Mouse (Mus musculus): ENCODE measurements around the gene Fbxo36. TPM values are rescaled to one million over a fixed set of nuclear protein-coding genes. Genes with fewer than 3 reads are reported as not detected.

Gene Fbxo36
- total RNA-seq, 2 experiments from 2014 or later: 3.8 TPM

DNA sequence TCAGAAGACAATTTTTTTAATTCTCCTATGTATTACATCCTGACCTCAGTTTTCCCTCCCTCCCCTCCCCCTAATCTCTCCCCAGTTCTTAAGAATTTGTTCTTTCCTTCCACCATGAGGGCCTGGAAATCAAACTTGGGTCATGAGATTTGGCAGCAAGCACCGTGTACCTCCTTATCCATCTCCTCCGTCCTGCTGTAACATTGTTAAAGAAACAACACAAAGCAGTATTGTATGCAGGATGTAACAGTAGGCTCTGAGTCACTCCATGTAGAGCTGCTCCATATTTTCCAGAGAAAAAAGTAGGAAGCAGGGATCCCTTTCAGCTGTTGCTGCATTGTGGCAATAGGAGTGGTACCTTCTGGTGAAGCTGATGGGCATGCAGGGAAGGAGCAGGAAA is 16.1 kb downstream of the Fbxo36 start:
- DNase-seq (ENCODE audit: low spot score in 2 of 2): no peak

DNA sequence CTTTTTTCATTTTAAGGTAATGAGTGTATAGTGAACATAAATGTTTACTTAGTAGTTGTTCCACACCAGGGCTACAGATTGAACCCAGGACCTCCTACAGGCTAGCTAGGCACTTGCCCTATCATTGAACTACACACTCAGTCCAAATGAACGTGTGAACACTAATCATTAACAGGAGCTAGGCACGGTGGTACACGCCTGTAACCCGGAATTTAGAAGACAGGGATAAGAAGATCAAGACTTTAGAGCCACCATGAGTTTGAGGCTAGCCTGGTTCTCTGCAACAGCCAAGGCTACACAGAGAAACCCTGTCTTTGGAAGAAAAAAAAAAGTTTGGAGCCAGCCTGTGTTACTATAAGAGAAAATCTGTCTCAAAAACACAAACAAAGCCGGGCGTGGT is 20.0 kb downstream of the Fbxo36 start:
- DNase-seq (ENCODE audit: low spot score in 2 of 2): no peak

DNA sequence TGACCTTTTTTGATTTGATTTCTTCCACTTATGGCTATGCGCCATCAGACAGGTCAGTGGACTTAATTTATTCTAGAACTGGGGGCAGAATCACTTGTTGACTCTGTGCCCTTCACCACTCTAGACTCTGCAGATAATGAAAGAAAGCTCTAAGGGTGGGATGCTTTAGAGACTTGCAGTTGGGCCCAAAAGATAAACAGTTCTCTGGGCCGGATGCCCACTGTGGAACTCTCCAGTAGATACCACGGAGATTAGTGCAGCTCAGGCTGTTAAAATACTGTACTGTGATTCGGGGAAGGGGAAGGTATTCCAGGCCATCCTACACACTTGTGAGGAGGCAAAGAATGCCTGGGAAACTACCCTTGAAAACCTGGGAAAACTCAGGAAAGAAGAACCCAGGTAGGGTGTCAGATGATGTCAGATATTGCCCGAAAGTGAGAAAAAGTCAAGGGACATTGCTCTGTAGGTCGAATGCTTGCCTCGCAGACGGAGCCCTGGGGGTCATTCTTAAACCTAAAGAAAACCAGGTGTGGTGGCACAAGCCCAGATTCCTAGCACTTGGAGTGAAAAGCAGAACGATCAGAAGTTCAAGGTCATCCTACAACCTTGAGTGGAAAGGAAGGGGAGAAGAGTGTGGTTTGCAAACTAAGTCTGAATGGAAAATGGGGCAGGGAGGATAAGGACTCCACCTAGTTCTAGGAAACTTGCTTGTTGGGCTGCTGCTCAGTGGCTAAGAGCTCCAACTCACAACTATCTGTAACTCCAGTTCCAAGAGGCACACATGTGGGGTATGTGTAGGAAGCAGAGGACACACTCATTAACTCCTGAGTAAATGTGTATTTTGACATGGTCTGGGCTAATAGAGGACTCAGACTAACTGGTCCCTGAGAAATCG is 21.0 kb downstream of the Fbxo36 start:
- DNase-seq (ENCODE audit: low spot score in 2 of 2): no peak

DNA sequence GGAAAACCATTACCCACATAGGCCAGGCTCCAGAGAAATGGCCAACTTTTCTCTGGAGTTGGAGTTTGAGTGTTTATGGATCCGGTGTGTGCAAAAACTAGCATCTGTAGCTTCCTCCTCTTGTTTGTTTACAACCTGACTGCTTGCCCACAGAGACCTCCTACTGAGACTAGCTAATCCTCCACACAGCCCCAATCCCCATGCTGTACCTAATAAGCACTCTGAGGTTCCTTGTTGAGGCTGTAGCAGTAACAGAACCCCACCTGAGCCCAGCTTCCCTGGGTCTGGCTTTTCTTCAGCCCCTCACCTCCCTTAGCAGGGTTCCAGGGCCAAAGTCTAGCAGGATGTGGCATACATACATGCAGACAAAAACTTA is 21.6 kb downstream of the Fbxo36 start:
- DNase-seq (ENCODE audit: low spot score in 2 of 2): no peak

DNA sequence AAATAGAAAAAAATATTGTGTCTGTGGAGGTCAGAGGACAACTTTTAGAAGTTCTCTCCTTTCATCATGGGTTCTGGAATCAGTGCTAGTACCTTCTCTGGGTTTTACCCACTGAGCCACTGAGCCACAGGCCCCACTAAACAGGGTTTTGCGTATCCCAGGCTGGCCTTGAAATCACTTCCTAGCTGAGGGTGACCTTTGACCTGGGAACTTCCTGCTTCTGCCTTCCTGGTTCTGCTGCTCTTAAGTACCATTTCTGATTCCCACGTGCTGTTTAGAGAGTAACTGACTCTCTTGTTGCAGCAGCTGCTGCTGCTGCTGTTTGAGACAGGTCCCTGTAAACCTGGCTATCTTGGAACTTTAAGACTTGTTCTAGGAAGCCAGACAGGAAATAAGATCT is 25.0 kb downstream of the Fbxo36 start:
- no peak for DNase-seq (ENCODE audit: low spot score in 2 of 2)

DNA sequence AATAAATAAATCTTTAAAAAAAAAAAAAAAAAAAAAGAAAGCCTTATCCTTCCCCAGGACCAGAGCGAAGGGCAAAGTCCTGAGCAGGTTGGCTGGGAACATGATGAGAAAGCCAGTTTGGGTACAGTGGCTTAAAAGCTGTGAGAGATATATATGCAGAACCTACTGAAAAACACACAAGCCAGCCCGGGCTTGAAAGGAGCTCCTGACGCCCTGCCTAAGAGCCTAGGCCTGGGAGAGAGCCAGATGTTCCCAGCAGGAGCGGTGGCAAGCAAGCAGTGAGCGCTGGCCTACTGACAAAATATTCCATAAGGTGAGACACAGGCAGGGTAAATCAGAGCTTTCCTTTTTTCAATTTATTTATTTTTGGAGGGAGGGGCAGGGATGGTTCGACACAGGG is 26.6 kb downstream of the Fbxo36 start:
- no peak for DNase-seq (ENCODE audit: low spot score in 2 of 2)

DNA sequence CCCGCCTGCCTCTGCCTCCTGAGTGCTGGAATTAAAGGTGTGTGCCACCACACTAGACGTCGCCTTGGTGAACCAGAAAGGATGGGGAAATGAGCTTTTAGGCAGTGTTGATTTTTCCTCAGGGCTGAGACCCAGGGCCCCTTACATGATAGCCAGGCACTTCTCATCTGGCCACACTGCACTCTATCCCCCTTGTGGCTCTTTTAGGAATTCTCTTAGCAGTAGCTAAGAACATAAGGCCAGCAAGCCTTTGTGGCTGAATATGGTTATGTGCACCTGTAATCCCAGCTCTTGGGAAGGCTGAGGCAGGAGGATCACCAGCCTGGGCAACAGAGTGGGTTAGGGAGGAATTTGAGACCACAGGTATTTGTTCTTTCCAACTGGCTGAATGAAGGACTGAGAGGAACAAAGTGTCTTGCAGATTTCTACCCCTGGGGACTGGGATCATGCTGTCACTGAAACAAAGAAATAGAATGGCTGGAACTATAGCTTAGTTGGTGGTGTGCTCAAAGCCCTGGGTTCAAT is 27.1 kb downstream of the Fbxo36 start:
- DNase-seq (ENCODE audit: low spot score in 2 of 2): no peak

DNA sequence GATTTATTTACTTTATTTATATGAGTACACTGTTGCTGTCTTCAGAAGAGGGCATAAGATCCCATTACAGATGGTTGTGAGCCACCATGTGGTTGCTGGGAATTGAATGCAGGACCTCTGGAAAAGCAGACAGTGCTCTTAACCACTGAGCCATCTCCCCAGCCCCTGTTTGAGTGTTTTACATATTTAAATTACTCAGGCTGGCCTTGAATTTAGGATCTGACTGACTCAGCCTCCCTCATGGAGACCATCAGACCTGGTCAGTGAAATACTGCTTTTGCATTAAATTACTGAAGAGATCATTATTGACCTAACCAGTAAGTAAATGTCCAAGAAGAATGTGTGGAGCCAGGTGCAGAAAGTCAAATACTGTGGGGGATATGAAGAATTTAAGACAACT is 28.7 kb downstream of the Fbxo36 start:
- no peak for DNase-seq (ENCODE audit: low spot score in 2 of 2)

DNA sequence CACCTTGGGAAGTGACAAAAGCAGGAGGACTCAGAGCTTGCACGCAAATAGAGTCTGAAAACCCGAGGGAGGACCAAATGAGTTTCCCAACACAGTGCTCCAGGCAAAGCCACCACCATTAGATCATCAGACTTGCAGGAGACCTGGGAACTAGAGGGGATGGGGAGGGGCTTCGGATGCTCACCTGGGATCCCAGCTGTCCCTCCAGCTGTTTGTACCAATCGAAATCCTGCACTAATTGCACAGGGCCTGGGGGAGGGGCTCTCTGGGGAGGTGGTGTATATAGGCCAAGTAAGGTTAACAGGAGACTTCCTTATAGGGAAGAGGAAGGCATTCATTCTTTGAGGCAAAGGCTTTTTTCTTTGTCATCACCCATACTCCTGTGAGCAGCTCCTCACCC is 29.2 kb downstream of the Fbxo36 start:
- DNase-seq (ENCODE audit: low spot score in 2 of 2): no peak

DNA sequence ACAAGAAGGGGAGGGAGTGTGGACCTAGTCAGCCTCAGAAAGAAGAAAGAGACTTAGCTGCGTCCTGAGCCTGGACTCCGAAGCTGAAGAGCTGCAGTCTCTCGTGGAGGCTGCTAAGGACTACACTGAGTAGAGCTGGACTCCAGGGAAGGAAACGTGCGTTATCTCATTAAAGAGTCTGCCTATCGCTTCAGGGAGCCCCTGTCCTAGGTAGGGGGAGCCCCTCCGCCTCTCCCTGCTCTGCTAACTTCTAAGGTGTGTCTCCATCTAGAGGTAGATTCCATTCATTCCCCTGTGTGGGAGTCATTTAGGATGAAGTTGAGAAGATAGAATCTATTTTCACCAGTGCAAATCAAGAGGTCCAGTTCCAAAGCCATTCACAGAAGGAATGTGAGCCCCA is 29.9 kb downstream of the Fbxo36 start:
- DNase-seq (ENCODE audit: low spot score in 2 of 2): no peak

DNA sequence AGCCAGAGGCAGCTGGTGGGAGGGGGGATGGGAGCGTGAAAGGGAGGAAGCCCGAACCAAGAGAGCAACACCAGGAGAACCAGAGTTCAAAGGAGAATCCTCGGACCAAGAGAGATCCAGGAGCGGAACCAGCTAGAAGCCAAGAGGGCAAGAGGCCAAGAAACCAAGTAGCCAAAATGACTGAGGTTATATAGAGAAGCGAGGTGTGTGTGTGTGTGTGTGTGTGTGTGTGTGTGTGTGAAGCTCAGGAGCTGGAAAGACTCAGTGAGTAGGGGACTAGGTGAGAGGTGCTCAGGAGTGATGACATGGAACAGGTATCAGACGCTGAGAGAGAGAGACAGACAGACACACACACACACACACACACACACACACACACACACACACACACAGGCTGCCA is 31.5 kb downstream of the Fbxo36 start:
- no peak for DNase-seq (ENCODE audit: low spot score in 2 of 2)

DNA sequence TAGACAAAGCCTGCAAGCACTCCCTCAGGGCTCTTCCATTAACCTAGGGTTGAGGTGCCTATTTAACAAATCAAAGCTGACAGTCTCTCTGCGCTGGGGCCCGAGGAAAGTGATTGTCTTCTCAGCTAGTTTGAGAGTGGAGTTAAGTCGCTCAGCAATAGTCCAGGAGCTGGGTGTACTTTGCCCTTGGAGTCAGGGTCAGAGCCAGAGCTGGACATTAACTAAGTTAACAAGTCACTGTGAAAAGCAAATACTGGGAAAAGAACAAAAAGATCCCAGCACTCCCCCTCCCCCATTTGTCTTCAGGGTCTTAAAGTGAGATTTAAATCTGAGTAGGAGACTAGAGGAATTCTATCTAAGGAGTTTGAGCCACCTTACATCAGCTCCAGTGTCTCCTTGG is 32.5 kb downstream of the Fbxo36 start:
- DNase-seq (ENCODE audit: low spot score in 2 of 2): no peak

DNA sequence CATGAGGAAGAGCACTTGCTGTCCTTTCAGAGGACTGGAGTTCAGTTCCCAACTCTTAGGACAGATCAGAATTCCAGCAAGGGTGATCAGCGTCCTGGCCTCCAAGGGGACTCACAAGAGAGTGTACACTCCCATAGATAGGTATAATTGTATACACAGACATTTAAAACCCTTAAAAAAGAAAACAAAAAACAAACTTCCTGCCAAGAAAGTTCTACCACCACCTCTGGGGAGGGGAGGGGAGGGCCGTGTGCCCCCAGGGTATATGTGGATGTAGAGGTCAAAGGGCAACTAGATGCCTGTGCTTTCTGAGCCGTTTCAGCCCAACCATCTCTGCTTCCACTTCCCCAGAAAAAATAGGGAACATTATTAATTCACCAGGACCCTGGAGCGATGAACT is 33.3 kb downstream of the Fbxo36 start:
- DNase-seq (ENCODE audit: low spot score in 2 of 2): no peak

DNA sequence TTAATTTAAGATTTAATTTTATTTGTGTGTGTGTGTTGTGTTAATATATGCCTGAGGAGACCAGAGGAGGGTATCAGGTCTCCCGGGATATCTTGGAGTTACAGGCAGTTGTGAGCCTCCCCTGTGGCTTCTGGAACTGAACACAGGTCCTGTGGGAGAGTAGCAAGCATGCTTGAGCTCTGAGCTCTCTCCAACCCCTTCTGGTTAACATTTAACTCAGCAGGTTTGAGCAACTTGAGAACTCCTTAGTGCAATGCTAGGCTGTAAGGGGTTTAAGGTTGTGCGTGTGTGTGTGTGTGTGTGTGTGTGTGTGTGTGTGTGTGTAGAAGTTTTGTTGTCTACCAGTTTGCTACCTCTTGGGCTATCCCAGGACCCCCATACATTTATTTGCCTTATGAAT is 37.9 kb downstream of the Fbxo36 start:
- no peak for DNase-seq (ENCODE audit: low spot score in 2 of 2)

DNA sequence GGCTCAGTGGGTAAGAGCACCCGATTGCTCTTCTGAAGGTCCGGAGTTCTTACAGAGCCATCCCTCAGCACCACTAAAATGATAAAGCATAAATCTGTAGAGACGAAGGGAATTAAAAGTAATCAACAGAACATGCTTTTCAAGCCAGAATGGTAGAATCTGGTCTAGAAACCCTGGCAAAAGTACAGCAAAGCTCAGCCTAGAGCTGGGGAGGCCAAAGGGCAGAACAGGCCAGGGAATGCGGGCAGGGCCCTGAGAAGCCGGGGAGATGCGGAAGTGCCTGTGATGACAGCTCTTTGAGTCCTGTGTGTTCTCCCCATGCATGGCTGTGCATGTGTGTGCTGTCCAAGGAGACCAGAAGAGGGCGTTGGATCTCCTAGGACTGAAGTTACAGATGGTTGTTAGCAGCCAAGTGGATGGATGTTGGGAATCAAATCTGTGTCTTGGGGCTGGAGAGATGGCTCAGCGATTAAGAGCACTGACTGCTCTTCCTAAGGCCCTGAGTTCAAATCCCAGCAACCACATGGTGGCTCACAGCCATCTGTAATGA is 40.0 kb downstream of the Fbxo36 start:
- DNase-seq (ENCODE audit: low spot score in 2 of 2): no peak

DNA sequence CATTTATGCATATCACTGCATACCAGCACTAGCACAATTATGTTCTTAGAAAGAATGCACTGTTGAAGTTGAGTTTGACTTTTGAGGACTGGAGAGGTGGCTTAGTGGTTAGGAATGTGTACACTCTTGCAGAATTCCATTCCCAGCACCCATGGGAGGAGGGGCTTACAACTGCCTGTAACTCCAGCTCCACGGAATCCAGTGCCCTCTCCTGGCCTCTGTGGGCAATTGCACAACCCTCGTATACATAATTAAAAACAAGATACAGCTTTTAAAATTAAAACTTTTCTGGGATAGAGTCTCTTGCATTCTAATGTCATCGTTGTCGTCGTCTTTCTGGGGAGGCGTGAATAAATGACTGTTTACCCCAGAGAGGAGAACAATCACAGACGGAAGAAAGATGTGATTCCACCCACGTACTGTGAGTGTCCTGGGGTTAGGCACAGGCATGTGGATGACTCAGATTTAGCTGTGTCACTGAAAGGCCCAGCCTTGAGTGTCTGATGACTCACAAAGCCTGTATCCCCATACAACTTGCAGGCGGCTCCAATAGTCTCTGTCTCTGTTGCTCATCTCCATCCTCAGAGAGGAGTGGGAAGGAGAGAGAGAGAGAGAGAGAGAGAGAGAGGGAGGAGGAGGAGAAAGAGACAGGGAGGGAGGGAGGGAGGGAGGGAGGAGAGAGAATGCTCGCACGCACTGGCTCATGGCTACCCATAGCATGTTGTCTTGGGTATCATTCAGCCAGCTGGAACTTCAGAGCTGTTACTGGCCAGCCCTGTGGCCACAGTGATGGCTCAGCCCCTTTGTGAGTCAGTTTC is 41.8 kb downstream of the Fbxo36 start:
- no peak for DNase-seq (ENCODE audit: low spot score in 2 of 2)

DNA sequence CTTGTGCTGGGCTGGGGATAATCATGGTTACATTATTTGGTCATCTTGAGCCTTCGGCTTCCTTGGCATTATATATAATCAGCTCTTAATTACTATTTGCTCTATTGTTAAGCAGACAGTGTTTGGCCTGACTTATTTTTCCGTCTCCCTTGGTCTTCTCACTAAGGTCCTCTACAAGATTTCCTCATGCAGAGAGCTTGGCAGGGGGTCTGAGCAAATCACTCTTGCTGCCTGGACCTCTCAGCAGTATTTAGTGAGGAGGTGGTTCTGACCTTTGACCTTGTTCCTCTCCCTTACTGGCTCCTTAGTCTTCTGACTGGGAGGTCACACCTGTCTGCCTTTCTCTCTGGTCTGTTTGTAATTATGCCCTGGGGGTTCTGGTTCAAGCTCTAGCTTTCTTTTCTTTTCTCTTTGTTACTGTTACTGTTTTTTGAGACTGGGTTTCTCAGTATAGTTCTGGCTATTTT is 42.5 kb downstream of the Fbxo36 start:
- DNase-seq (ENCODE audit: low spot score in 2 of 2): no peak

DNA sequence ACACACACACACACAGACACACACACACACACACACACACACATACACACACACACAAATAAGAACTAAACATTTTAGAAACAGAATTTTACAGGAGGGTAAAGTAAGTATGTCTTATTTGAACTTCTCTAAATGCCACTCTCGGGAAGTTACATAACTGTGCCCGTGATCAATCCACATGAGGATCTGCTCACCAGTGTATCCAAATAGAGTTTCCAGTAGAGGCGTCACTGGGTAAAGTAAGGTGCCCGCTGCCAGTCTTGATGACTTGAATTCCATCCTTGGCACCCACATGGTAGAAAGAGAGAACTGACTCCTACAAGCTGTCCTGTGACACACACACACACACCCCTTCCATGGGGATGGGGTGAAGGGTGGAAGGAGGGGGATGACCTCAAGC is 43.3 kb downstream of the Fbxo36 start:
- DNase-seq (ENCODE audit: low spot score in 2 of 2): no peak

DNA sequence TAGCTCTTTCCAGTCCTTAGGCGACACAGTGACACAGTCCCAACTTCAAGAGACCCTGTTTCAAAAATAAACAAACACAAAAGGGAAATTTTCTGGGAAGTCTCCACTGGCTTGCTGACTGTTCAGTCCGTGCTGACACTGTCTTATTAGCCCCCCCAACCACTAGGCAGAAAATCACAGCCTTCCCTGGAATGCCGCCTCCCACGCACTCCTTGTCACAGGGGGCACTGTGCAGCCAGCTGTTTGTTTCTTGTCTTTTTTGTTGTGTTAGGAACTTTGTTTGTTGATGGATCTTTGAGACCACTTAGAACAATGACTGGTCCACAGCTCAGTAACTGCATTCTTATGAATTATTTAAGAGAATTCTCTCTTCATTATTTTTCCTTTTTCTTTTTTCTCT is 44.2 kb downstream of the Fbxo36 start:
- DNase-seq (ENCODE audit: low spot score in 2 of 2): no peak

DNA sequence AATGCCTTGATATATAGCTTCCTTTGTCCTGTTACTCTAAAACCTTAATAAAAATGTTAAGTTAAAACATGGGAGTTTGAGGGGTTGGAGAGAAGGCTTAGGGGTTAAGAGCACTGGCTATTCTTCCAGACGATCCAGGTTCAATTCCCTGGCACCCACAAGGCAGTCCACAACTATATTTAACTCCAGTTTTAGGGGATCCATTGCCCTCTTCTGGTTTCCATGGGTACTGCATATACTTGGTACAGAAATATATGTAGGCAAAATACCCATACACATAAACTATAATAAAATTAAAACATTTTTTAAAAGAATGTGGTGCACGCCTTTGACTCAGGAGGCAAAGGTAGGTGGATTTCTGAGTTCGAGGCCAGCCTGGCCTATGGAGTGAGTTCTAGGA is 45.5 kb downstream of the Fbxo36 start:
- no peak for DNase-seq (ENCODE audit: low spot score in 2 of 2)

DNA sequence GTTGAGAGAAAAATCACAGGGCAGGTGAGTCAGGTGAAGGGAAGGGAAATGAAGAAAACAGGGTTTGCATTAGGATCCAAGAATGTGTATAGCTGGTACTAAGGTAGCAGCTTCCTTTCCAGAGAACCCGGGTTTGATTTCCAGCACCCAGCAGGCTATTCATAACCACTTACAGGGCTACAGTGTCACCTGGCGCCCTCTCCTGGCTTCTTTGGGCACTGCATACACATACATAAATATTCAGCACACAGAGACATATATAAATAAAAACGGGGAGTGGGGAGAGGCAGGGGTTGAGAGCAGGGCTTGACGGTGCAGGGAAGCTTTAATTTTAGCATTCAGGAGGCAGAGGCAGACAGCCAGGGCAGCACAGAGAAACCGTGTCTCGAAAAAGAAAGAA is 46.3 kb downstream of the Fbxo36 start:
- DNase-seq (ENCODE audit: low spot score in 2 of 2): no peak
